Mouse (Mus musculus) lung, postnatal 36 days (tissue): ENCODE results near the gene Slc5a2.

Experiments used
- DNase-seq: peaks from one replicate; pipeline ENCODE4 v3.0.0; 2022; ENCODE audit warnings: mixed read lengths

The Slc5a2 gene

GRCm38 (mm10) chr7:128265411-128265810 lies at the start of gene Slc5a2:
Gene Slc5a2 (plus strand): TSS chr7:128265657.
- no peak for DNase-seq

DNA sequence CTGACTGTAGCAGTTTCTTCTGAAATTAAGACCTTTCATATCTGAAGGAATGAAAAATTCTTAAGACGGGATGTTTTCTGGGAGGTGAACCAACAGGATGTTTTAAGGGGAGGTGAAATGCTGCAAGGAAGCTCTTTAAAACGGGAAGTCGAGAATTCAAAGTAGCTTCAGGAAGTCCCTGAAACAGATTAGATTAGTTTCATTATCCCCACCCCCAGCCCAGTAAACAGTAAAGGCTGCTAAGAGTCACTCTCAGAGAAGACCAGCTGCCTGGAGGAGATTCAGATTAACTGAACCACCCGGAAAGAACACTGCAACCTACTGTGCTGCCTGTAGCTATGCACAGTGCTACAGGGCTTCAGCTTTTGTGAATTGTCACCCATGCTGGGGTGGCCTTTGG lies 45.5 kb upstream of the Slc5a2 start:
- DNase-seq = no peak

DNA sequence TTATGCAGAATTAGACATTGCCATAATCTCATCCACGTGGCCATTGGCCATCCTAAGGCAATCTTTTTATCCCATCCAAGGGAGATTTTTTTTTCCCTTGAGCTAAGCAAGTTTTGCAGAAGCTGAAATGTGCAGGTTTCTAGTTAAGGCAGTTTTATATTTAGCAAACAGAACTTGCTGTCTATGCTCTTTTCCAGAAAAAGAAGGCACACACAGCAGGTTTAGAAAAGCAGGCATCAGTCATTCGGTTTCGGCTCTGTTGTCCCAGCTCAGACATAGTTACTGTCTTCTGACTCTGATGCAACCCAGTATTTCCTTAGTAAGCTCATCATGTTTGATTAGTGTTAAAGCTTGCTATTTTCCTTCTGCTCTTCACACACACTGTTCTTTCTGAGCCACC lies 44.5 kb upstream of the Slc5a2 start:
- no peak for DNase-seq

DNA sequence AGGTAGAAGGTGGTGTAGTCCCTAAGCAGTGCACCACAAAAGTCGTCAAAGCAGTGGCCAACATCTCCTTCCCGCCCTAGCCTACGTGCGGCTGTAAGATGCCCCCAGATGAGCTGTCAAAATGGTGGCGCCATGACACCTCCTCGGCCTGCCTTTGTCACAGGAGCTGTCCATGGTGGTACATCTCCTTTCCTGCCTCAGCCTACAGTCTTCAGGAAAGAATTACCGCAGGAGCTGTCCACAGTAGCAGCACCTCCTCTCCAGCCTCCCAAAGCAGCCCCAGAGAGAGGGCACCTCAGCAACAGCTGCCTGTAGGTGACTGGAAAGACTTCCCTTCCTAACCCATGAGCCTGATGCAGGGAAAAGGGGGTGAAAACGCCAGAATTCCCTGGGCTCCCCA lies 33.7 kb upstream of the Slc5a2 start:
- DNase-seq = no peak

GRCm38 (mm10) chr7:128234796-128235195 lies 30.7 kb upstream of the Slc5a2 start:
- no peak for DNase-seq

- no peak for DNase-seq
Measured at GRCm38 (mm10) chr7:128235481-128235880, 30.0 kb upstream of the Slc5a2 start.

- DNase-seq = no peak
Measured at GRCm38 (mm10) chr7:128236426-128236825, 29.0 kb upstream of the Slc5a2 start.

GRCm38 (mm10) chr7:128236856-128237592 lies 28.4 kb upstream of the Slc5a2 start, which contains the start of gene Armc5:
Gene Armc5 (plus strand): TSS chr7:128237342.
- peak; percentile 88 for DNase-seq

DNA sequence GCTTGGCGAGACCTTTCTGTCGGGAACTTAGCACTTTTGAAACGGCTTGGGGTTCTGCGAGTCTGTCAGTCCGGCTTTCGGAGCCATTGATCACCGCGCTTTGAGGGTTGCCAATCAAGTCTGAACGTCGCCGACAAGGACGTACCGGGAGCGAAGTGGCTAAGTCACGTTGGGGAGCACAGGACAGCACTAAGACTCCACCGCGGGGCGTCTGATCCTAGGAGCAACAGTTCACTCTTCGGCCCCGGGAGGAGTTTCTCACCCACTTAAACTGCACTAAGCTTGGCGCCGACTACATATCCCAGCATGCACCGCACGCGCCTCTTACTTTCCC lies 27.9 kb upstream of the Slc5a2 start:
- DNase-seq = no peak

- DNase-seq = peak; percentile 99
Measured at GRCm38 (mm10) chr7:128237927-128238778, 27.3 kb upstream of the Slc5a2 start, which contains the start of gene 9130023H24Rik. Gene 9130023H24Rik (minus strand): TSS chr7:128238031.

DNA sequence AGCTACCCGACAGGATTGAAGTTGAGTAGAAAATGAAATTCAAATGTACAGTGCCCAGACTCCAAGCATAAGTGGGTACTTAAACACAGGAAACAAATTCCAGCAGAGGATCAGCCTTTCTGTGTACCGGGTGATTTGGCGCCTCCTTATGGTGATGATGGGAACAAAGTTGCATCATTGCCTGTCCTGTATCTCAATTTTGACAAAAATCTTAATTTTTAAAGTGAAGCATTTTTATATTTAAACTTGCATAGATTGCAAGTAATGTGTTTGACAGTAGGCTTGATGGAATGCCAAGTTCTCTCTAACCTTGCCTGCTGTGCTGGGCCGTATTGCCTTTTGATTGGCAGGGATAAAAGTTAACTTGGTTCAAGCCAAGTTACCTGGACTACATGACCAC lies 26.5 kb upstream of the Slc5a2 start:
- peak; percentile 78 for DNase-seq

DNA sequence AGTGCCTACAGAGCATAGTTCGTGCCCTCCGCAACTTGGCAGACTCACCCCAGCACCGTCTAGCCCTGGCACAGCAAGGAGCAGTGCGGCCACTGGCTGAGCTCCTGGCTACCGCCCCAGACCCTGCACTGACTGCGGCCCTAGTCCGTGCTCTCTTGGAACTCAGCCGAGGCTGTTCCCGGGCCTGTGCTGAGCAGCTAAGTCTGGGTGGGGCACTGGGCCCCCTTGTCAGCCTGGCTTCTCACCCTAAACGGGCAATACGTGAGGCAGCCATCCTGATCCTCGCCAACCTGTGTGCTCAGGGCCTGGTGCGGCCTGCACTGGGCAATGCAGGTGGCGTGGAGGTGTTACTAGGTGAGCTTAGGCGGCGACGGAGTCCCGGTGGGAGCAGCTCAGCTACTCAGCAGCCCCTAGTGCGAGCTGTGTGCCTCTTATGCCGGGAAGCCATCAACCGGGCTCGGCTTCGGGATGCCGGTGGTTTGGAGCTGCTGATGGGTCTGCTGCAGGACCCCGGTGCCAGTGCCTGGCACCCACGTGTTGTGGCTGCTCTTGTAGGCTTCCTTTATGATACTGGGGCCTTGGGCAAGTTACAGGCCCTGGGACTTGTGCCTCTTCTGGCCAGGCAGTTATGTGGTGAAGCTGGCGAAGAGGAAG lies 25.2 kb upstream of the Slc5a2 start:
- no peak for DNase-seq

- DNase-seq = no peak
Measured at GRCm38 (mm10) chr7:128242331-128242730, 23.1 kb upstream of the Slc5a2 start.

DNA sequence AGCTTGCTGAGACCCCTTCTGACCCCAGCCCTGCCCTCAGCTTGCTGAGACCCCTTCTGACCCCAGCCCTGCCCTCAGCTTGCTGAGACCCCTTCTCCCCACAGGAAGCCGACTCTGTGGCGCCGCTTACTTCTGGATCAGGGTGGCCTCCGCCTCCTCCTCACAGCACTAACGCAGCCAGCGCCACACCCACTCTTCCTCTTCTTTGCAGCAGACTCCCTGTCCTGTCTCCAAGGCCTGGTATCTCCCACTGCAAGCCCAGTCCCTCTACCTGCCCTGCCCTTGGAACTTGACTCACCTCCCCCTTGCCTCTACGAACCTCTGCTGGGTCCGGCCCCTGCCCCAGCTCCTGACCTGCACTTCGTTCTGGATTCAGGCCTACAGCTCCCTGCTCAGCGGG lies 21.5 kb upstream of the Slc5a2 start:
- peak; percentile 38 for DNase-seq

DNA sequence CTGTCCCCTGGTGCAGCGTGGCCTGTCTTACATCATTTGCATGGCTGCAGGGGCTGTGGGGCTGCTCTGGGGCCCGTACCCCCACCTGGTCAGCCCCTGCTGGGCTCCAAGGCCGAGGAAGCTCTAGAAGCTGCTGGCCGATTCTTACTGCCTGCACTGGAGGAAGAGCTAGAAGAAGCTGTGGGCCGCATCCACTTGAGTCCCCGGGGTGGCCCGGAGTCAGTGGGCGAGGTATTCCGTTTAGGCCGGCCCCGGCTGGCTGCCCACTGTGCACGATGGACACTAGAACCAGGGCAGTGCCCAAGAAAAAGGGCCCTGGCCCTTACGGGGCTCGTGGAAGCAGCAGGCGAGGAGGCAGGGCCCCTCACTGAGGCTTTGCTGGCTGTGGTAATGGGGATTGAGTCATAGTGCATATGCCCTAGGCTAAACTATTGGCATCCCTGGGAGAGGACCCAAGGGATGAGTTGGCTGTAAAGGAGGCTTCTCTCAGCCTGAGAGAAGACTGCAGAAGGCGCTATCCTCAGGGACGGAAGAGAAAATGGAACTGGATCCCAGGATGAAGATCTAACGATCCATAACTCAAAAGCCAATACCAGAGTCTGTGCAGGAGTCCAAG lies 20.9 kb upstream of the Slc5a2 start:
- DNase-seq = no peak

DNA sequence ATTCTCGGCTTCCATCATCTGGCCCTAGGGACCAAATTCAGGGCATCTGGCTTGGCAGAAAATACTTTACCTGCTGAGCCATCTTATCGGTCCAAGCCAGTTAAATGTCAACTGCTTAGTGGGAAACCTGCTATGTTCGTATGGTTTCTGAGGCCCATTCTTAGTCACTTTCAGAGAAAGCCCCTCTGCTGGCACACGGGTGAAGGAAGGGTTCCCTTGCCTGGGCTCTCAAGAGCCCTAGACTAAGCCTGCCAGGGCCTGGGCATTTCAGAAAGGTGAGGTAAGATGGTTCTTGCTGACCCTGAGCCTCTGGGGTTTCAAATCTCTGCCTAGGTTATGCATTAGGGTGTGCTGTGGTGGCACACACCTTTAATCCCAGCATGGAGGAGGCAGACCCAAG lies 19.9 kb upstream of the Slc5a2 start:
- DNase-seq = no peak

- DNase-seq = peak; percentile 84
Measured at GRCm38 (mm10) chr7:128246496-128247391, 18.7 kb upstream of the Slc5a2 start, which contains the start of gene Tgfb1i1. Gene Tgfb1i1 (plus strand): TSS chr7:128246812.

DNA sequence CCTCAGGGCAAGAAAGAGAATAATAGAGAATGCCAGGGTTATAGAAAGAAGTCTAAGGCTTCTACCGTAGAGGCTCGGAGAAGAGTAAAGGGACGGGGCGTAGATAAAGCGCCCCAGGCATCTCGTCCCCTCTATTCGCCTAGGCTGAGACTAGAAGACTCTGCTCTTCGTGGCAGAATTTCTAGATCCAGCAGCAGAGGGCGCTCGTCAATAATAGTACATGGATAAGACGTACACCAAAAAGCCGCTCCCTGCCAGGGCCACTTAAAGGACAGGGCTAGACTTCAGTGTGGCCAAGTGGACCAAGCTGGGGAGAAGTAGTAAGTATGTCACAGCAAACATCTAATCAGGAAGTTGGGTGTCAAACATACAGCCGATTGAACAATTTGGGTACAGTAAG lies 18.0 kb upstream of the Slc5a2 start:
- peak; percentile 97 for DNase-seq

DNA sequence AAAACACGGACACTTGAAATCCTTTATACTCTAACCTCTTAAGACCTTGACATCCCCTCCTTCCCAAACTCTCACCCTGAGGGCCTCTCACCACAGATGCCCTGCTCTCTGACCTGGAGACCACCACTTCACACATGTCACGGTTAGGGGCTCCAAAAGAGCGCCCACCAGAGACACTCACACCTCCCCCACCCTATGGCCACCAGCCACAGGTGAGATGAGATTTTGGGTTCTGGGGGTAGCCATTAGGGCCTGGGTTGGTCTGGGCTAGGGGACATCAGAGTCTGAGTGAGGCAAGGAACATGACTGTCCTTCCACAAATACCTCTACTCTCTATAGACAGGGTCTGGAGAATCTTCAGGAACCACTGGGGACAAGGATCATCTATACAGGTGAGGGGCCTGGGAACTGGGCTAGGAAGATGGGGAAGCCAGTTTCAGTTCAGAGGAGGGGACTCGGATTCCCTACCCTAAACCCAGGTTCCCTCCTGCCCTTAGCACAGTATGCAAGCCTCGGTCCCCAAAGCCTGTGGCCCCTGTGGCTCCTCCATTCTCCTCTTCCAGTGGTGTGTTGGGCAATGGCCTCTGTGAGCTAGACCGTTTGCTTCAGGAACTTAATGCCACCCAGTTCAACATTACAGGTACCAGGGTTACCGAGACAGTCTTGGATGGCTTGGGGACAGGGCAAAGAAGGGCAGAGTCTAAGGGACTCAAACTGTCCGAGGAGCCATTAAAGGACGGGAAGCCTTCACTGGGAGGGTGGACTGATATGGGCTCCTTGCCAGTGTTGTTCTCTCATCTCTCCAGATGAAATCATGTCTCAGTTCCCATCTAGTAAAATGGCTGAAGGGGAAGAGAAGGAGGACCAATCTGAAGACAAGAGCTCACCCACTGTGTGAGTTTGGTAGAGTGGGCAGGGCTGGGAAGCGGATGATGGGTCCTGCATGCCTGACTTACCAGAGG lies 17.1 kb upstream of the Slc5a2 start:
- DNase-seq = no peak

DNA sequence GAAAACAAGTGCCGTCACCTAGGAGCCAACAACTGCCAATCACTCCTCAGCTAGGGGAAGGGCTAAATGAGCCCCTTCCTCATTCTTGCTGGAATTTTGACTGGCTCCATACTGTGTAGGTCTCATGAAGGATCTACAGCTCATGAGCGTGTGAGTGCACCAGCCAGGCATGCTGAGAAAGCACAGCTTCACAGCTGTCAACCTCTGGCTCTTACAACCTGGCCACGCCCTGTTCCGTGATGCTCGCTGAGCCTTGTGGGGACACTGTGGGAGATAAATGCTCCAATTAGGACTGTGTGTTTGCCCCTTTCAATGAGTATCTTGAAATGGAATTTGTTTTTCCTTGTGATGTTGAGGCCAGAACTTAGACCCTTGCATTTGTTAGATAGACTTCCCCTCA lies 15.5 kb upstream of the Slc5a2 start:
- no peak for DNase-seq

- DNase-seq = no peak
Measured at GRCm38 (mm10) chr7:128251946-128252345, 13.5 kb upstream of the Slc5a2 start.
